Mouse (Mus musculus) C2C12 (cell line): ENCODE results near the gene Cenpb. TPM values are rescaled to one million over a fixed set of nuclear protein-coding genes. Genes with fewer than 3 reads are reported as not detected.

Source experiments
- H3K27me3 ChIP-seq: one replicate; pipeline ENCODE4 v1.6.1; 2011; ENCODE audit not compliant: control insufficient read depth, insufficient read depth, insufficient read length
- H3K36me3 ChIP-seq: one replicate; pipeline ENCODE4 v1.6.1; 2011; ENCODE audit not compliant: control insufficient read depth, insufficient read depth
- H3K4me3 ChIP-seq: one replicate; pipeline ENCODE4 v1.5.1; 2011; ENCODE audit warnings: mild to moderate bottlenecking, control low read depth; ENCODE audit not compliant: poor library complexity, insufficient read depth, severe bottlenecking
- H3K79me2 ChIP-seq: one replicate; pipeline ENCODE4 v1.6.1; 2011; ENCODE audit not compliant: control insufficient read depth, insufficient read depth
- H3K79me3 ChIP-seq: one replicate; pipeline ENCODE4 v1.6.1; 2011; ENCODE audit warnings: low read depth, control low read depth
- H3ac ChIP-seq: one replicate; pipeline ENCODE3; 2011; ENCODE audit warnings: low read depth; ENCODE audit not compliant: control insufficient read depth, insufficient read length
- CEBPB ChIP-seq: IDR thresholded peaks from one replicate; pipeline ENCODE4 v1.6.1; 2011; ENCODE audit warnings: low read depth, mild to moderate bottlenecking, control low read depth, moderate library complexity
- CTCF ChIP-seq: IDR thresholded peaks from one replicate; pipeline ENCODE4 v1.5.1; 2011; ENCODE audit not compliant: control insufficient read depth, insufficient read depth, insufficient read length
- FOSL1 ChIP-seq: IDR thresholded peaks from one replicate; pipeline ENCODE4 v1.8.0; 2011; ENCODE audit warnings: mild to moderate bottlenecking, low read length; ENCODE audit not compliant: poor library complexity, insufficient read depth, severe bottlenecking
- MAX ChIP-seq: IDR thresholded peaks from one replicate; pipeline ENCODE4 v1.6.1; 2011; ENCODE audit warnings: mild to moderate bottlenecking, control low read depth
- MYOD1 ChIP-seq: IDR thresholded peaks from one replicate; pipeline ENCODE4 v1.6.1; 2011; ENCODE audit warnings: low read depth; ENCODE audit not compliant: control insufficient read depth, insufficient read length
- MYOG ChIP-seq: IDR thresholded peaks from one replicate; pipeline ENCODE4 v1.6.1; 2011; ENCODE audit not compliant: control insufficient read depth, insufficient read length; ENCODE audit errors: extremely low read depth
- USF1 ChIP-seq: IDR thresholded peaks from one replicate; pipeline ENCODE4 v1.6.1; 2011; ENCODE audit warnings: low read depth, mild to moderate bottlenecking, control low read depth, moderate library complexity
- polyA plus RNA-seq: library from polyadenylated mRNA; unstranded; fragments of >200 nt; fragmentation: generic; extraction: Trizol; gene quantifications from one replicate; pipeline ENCODE4 v1.2.1, GENCODE M21; 2012; ENCODE audit warnings: missing spikeins

The Cenpb gene
- polyA plus RNA-seq, 1 experiment = 168 TPM

DNA sequence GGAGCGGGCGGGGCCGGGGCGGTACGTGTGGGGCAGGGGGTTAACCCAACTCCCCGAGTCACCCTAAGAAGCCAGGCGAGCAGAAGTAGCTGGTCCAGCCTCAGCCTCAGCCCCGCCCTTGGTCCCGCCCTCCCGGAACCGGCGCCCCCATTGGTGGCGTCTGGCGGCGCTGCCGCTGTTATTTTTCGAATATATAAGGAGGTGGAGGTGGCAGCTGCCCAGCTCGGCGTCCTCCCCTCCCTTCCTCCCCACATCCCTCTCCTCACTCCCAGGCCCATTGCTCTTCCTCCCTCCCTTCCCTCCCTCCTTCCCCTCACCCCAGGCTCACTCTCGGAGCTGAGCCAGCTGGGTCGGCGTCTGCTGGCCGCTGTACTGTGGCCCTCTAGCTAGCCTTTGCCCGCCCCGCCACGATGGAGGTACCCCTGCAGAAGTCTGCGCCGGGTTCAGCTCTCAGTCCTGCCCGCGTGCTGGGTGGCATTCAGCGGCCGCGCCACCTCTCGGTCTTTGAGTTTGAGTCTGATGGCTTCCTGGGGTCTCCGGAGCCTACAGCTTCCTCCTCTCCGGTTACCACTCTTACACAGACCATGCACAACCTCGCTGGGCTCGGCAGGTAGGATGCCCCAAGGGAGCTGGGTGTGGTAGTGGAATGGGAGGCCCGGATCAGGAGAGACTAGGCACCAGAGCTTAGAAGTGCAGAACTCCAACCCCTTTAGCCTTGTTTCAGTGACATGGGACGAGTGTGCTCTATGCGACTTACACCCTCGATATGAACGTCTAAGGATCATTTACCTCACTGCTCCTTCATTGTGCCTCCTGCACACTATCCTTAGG lies 7.1 kb upstream of the Cenpb start, which contains the start of the genes Cdc25b and Spef1:
Cdc25b (plus strand) TSS at position 179 of the 831 bp plus-strand sequence.
Spef1 (minus strand) TSS at position 512 of the 831 bp plus-strand sequence.
- peak within 1 kb of the TSS; percentile 86 for H3K4me3 ChIP-seq
- no peaks in the 10 kb centered on the region for H3K27me3 ChIP-seq
- H3K79me2 ChIP-seq = peaks cover 44% of the 10 kb centered on the region
- H3K79me3 ChIP-seq = peaks cover 25% of the 10 kb centered on the region
- peak within 1 kb of the TSS; percentile 98 for H3ac ChIP-seq
- peaks cover 40% of the 10 kb centered on the region for H3K36me3 ChIP-seq
- no peak for TF ChIP-seq FOSL1
- TF ChIP-seq MAX = peak; percentile 19

DNA sequence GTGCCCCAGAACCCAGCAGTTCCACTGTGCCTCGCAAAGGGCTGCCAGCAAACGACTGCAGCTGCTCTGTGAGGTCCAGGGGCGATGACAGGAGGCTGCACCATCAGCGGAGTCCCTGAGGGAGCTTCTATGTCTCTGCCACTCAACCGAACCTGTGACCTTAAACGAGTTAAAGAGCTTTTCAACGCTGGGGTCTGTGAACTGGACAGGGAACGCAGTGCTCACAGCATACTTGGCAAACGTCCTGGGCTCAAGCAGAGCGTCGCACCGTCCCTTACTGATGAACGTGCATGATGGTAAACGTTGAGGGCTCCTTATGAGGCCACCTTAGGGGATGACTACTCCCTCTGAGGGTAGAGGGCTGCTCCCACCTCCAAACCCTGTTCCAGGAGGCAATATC lies 6.5 kb upstream of the Cenpb start:
- Histone ChIP-seq H3K4me3 (peak overlapping the region; percentile 86), H3K36me3 (peaks cover 33% of the 10 kb centered on the region), H3K79me3 (peaks cover 25% of the 10 kb centered on the region), H3ac (peak overlapping the region; percentile 72), H3K27me3 (no peaks in the 10 kb centered on the region), H3K79me2 (peaks cover 44% of the 10 kb centered on the region)
- TF ChIP-seq CEBPB (no peak), MYOD1 (peak; percentile 80)

DNA sequence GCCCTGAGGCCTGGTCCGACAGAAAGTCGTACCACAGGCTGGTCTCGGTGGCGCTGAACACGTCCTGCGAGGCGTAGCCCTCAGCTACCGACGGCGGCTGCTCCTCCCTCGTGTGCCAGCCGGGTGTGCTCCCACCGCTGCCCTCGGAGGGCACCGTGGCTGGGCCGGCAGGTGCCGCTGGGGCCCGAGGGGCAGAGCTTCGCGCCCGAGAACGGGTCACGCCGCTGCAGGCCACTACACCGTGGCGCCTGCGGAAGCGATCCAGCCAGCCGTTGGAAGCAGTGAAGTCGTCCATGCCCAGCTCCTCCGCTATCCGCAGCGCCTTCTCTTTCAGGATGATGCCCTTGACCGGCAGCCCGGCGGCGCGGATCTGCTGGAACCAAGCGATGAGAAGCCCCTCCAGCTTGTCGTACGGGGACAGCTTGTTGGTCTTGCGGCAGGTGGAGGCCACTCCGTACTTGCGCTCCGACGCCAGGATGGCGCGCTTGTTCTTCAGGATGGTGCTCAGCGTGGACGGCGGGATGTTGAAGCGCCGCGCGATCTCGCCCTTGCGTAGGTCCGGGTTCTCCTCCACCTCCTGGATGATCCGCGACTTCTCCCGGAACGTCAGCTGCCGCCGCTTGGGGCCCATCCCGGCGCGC lies 501 bp downstream of the Cenpb start:
- Histone ChIP-seq H3ac (peak overlapping the region; percentile 90), H3K4me3 (peak overlapping the region; percentile 83), H3K27me3 (no peaks in the 10 kb centered on the region), H3K79me2 (peaks cover 46% of the 10 kb centered on the region), H3K36me3 (peaks cover 13% of the 10 kb centered on the region), H3K79me3 (peaks cover 36% of the 10 kb centered on the region)
- TF ChIP-seq CEBPB (no peak), MYOD1 (no peak), MYOG (no peak), MAX (peak; percentile 69), CTCF (peak; percentile 21), FOSL1 (no peak), USF1 (no peak)

DNA sequence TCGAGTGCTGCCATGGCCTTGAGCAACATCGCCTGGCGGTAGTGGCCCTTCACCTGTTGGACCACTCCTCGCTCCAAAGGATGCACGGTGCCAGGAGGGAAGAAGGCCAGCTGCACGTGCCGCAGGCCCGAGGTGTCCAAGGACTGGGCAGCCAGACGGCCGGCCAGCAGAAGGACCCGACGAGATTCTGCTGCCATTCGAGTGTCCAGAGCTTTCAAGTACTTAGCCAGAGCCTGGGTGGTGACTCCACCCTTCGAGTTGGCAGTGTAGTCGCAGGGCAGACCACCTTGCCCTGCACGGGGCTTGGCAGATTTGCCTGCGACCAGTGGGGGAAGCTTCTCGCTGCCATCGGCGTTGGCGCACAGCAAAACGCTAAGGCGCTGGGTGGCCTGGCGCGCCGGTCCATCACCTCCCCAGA lies 1.0 kb downstream of the Cenpb start:
- Histone ChIP-seq H3K4me3 (peak overlapping the region; percentile 83), H3K36me3 (peaks cover 13% of the 10 kb centered on the region), H3K79me2 (peaks cover 46% of the 10 kb centered on the region), H3K79me3 (peaks cover 36% of the 10 kb centered on the region), H3ac (peak overlapping the region; percentile 90), H3K27me3 (no peaks in the 10 kb centered on the region)
- TF ChIP-seq MAX = no peak
- TF ChIP-seq USF1 = no peak
- TF ChIP-seq CTCF = no peak
- no peak for TF ChIP-seq MYOD1
- no peak for TF ChIP-seq MYOG
- no peak for TF ChIP-seq CEBPB
- TF ChIP-seq FOSL1 = no peak

DNA sequence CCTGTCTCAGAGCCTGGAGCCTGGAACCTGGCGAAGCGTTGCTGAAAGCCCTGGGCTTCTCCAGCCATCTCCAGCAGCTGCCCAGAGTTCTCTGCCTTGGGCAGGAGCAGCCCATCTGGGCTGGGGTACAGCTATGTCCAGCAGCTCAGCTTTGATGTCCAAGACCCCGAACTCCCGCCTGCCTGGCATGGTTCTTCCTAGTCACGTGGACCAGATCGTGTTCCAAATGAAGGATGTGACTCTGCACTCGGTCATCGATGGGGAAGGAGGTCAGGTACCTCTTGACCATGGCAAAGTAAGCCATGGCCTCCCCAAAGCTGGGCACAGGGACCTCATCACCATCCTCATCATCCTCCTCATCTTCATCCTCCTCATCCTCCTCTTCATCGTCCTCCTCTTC lies 1.9 kb downstream of the Cenpb start:
- H3ac ChIP-seq = peak overlapping the region; percentile 29
- H3K27me3 ChIP-seq = no peaks in the 10 kb centered on the region
- peaks cover 13% of the 10 kb centered on the region for H3K36me3 ChIP-seq
- H3K79me3 ChIP-seq = peaks cover 36% of the 10 kb centered on the region
- peak overlapping the region; percentile 83 for H3K4me3 ChIP-seq
- TF ChIP-seq USF1 = peak; percentile 61
- TF ChIP-seq MAX = peak; percentile 39
- no peak for TF ChIP-seq MYOG
- H3K79me2 ChIP-seq = peaks cover 46% of the 10 kb centered on the region

DNA sequence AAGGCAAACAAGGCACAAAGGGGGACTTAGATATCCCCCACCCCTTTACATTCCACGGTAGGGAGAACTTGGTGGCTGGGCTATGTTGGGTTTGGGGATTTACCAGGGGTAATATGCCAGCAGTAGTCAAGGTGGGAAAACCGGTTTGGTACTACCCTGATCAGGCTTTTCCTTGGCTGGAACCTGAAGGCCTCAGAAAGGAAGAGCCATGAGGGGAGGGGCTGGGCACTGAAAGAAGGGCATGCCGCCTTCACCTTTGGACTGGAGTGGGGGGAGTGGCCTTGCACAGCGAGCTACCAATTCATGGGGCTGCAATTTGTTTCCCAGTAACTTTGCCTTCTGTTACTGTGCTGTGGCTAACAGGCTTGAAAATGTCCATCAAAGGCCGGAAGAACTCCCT lies 3.4 kb downstream of the Cenpb start:
- no peak overlapping the region for H3K4me3 ChIP-seq
- TF ChIP-seq FOSL1 (no peak), CEBPB (no peak)

More for the DNA sequence above, 3.4 kb downstream of the Cenpb start:
- Histone ChIP-seq H3ac (no peak overlapping the region), H3K79me2 (peaks cover 46% of the 10 kb centered on the region), H3K27me3 (no peaks in the 10 kb centered on the region), H3K79me3 (peaks cover 36% of the 10 kb centered on the region), H3K36me3 (peaks cover 13% of the 10 kb centered on the region)
